Mouse (Mus musculus): Measurements from ENCODE around the gene 9930022D16Rik.

The 9930022D16Rik gene

DNA sequence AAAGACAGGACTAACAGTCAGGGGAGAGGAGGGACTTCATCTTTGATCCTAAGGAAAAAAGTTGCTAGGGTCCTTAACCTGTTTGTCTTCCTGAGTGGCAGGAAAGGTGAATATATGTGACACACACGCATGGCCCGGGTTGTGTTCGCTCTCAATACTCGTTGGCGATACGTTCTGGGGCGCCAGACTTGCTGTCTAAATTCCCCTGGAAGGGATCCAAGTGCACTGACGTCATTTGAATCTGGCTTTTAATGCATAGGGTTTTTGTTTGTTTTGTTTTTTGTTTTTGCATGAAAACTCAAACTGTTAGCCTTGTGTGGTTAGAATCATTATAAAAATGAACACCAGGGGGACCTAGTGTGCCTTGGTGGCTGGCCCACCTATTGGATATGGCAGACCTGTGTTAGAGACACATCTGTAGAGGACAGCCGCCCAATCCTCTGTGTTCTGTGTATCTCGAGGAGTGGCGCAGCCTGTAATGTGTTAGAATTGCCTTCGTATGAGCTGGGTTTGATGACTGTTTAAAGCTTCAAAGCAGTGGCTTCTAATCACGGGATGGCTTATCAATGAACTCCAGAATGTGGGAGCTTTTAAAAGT, 31.8 kb downstream of the 9930022D16Rik start:
- DNase-seq (ENCODE audit: extremely low read depth, low read depth), result no peak

DNA sequence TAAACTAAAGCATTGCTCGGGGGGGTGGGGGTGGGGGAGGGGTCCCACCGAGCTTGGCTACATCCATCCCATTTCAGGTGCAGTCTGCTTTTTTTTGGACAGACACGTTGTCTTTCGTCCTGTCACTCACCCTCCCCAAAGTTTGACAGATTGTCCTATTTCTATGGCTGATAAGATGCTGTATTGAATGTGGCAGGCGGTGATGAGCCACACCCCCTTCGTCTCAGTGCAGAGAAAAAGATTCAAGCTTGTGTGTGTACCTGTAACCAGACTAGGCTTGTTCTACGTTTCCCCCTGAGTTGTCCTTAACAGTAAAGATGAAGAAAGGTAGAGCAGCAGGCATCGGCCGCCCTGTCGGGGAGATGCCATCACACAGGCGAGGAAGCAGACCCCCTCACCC, 37.5 kb downstream of the 9930022D16Rik start:
- DNase-seq (ENCODE audit: extremely low read depth, low read depth), result no peak

DNA sequence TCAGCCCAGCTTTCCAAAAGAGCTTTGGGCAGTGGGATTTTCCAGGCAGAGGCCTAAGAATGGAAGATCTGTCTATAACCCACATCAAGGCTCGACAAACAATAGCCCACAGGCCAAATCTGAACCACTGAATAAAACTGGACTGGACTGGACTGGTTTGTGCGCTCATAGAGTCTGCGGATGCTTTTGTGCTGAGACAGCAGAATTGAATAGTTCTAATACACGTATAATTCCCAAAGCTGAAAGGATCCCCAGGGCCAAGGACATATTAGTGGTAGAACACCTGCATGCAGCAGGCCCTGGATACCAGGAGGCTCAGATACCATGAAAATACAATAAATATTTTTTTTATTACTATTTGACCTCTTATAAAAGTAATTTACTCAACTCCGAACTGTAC, 42.5 kb downstream of the 9930022D16Rik start:
- DNase-seq (ENCODE audit: extremely low read depth, low read depth), result no peak

DNA sequence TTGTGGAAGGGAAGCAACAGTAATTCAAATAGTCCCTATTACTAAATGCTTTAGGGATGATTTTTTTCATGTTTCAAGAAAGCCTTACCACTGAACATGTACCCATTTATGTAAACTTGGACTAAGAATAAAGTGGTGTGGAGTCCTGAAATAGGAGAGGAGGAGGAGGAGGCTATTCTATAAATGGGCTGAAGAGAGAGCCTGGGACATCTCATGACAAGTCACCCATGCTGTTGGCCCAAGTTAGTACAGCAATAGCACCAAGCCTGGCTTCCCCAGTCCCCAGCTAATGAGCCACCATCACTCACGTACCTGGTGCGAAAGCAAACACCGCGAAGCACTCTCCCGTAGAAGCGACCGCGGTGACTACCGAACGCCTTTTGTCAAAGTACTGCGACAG, 44.4 kb downstream of the 9930022D16Rik start:
- no peak for DNase-seq (ENCODE audit: extremely low read depth, low read depth)

DNA sequence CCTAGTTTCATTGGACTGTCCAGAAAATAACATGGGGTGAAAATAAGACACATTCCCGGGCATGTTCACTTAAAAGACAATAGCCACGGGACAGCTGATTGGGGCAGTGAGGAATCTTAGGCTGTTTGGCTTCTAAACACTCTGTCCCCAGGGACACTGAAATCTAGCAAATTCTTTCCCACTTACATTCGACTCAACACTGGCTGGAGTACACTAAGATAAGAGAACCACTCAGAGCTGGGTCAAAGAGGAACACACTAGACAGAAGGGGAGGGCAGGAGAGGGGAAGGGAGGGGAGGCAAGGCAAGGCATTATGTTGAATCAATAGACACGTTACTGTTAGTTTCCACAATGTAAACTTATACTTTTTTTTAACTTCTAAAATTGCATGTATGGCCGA, 46.9 kb downstream of the 9930022D16Rik start:
- DNase-seq (ENCODE audit: extremely low read depth, low read depth), result no peak

DNA sequence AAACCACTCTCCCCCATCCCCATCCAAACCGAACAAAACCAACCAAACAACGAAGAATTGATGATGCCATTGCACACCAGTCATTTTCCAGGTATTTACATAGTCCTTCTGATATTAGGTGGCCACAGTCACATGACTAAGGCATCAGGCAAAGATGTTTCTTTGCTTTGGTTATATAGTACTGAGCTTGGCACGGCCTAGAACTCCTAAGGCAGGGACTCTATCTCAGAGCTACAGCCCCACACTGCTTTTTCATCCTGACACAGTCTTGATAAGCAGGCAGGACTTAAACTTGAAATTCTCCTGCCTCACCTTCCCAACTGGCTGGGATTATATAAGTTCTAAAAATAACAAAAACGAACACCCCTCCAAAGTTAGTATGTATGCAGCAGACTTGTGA, 51.4 kb downstream of the 9930022D16Rik start:
- peak; percentile 16 for DNase-seq (ENCODE audit: extremely low read depth, low read depth)

DNA sequence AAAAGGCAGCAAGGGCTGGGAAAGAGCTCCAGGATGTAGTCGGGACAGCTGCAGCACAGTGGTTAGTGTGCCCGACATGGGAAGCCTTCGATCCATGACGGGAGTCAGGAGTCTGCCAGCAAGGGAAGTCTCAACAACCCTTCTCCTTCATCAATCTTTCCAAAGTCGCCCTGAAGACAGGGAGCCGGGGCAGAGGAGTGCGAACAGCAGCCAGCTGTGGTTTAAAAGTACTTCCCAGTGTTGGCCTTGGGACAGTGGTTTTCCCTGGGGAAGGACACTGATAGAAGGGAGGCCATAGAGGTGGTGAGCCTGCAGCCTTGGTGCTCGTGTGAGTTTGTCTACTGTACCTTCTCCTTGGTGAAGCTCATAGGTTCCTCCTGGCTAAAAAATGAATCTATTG, 53.3 kb downstream of the 9930022D16Rik start:
- no peak for DNase-seq (ENCODE audit: extremely low read depth, low read depth)

DNA sequence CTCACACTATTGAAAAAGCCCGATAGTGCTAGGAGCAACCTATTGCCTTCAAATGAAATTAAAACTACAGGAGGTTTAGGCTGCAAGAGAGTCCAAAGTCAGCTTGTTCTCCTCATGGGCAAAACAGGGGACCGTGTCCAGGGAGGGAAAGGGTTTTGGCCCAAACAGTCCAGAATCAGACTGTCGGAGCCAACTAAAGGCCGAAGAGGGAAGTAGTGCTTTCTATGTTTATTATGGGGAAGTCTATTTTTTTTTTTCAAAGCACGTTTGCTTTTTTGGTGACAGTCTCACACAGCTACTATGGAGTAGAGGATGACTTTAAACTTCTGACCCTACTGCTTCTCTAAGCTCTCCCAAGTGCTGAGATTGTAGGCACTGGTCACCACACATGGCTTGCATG, 54.4 kb downstream of the 9930022D16Rik start:
- no peak for DNase-seq (ENCODE audit: extremely low read depth, low read depth)
